Mouse (Mus musculus): ENCODE results near the gene Mettl16. TPM values are rescaled to one million over a fixed set of nuclear protein-coding genes. Genes with fewer than 3 reads are reported as not detected.

Gene Mettl16
- polyA plus RNA-seq, 1 experiment from 2014 or later, result 54.2 TPM

GRCm38 (mm10) chr11:74866640-74867039 lies 96.0 kb downstream of the Mettl16 start:
- Histone ChIP-seq H3K27me3 (no peaks in the 10 kb centered on the region), H3K4me2 (no peak overlapping the region), H3K27ac (no peak overlapping the region), H3K4me1 (peaks cover 11% of the 10 kb centered on the region), H3K9ac (no peak overlapping the region), H3K36me3 (ENCODE audit: poor library complexity, severe bottlenecking) (peaks cover 36% of the 10 kb centered on the region), H3K4me3 (no peak overlapping the region), H3K9me3 (replicated peaks) (no peaks in the 10 kb centered on the region)
- ATAC-seq, result no peak
- WGBS, result 82% methylated on average over 4 of the region's 4 CpGs

- Histone ChIP-seq H3K4me2 (no peak overlapping the region), H3K27ac (no peak overlapping the region), H3K9me3 (replicated peaks) (no peaks in the 10 kb centered on the region), H3K4me1 (peaks cover 13% of the 10 kb centered on the region), H3K27me3 (no peaks in the 10 kb centered on the region), H3K9ac (no peak overlapping the region), H3K36me3 (ENCODE audit: poor library complexity, severe bottlenecking) (peaks cover 33% of the 10 kb centered on the region), H3K4me3 (no peak overlapping the region)
- 91% methylated on average over 2 of the region's 2 CpGs for WGBS
- ATAC-seq, result no peak
These were observed 96.6 kb downstream of the Mettl16 start for GRCm38 (mm10) chr11:74867181-74867580.

GRCm38 (mm10) chr11:74868046-74868760 lies 97.6 kb downstream of the Mettl16 start:
- H3K27ac ChIP-seq, result no peak overlapping the region
- no peaks in the 10 kb centered on the region for H3K9me3 ChIP-seq (replicated peaks)
- no peaks in the 10 kb centered on the region for H3K27me3 ChIP-seq
- peaks cover 13% of the 10 kb centered on the region for H3K4me1 ChIP-seq
- WGBS, result 91% methylated on average over 13 of the region's 13 CpGs
- peaks cover 33% of the 10 kb centered on the region for H3K36me3 ChIP-seq (ENCODE audit: poor library complexity, severe bottlenecking)
- no peak overlapping the region for H3K4me3 ChIP-seq
- no peak overlapping the region for H3K4me2 ChIP-seq
- H3K9ac ChIP-seq, result no peak overlapping the region
- ATAC-seq, result no peak

DNA sequence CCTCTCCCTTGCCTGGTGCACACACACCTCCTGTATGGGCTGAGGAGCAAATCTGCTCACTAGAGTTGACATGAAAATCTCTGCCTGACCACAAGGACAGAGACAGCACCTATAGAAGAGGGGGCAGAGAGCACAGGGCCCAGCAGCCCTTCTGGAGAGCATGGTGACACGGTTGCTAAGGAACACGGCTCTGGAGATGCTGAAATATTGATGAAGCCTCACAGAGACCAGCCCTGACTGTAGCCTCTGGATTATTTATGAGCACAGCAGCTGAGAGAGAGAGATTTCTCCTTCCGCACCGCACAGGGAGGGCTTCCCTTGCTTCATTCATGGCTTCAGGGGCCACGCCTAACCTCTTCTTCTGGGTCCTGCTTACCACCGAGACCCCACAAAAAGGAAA lies 99.0 kb downstream of the Mettl16 start:
- WGBS, result 90% methylated on average over 6 of the region's 6 CpGs
- no peak for ATAC-seq

GRCm38 (mm10) chr11:74870544-74870943 lies 99.9 kb downstream of the Mettl16 start:
- no peaks in the 10 kb centered on the region for H3K9me3 ChIP-seq (replicated peaks)
- no peak overlapping the region for H3K9ac ChIP-seq
- H3K4me3 ChIP-seq, result no peak overlapping the region
- peaks cover 17% of the 10 kb centered on the region for H3K4me1 ChIP-seq
- peak overlapping the region; percentile 32; the same call in 1 of the 2 replicates for H3K27ac ChIP-seq
- 0 out of 2 replicates have a peak overlapping the region, but pooled peaks have one; percentile 40 for H3K4me2 ChIP-seq
- 75% methylated on average over 4 of the region's 4 CpGs for WGBS
- ATAC-seq, result no peak
- peaks cover 23% of the 10 kb centered on the region for H3K36me3 ChIP-seq (ENCODE audit: poor library complexity, severe bottlenecking)
- no peaks in the 10 kb centered on the region for H3K27me3 ChIP-seq

More for the DNA sequence above, 99.0 kb downstream of the Mettl16 start:
- H3K9ac ChIP-seq, result no peak overlapping the region
- no peaks in the 10 kb centered on the region for H3K9me3 ChIP-seq (replicated peaks)
- H3K4me2 ChIP-seq, result no peak overlapping the region
- peaks cover 32% of the 10 kb centered on the region for H3K36me3 ChIP-seq (ENCODE audit: poor library complexity, severe bottlenecking)
- no peak overlapping the region for H3K4me3 ChIP-seq
- peaks cover 14% of the 10 kb centered on the region for H3K4me1 ChIP-seq
- no peak overlapping the region for H3K27ac ChIP-seq
- no peaks in the 10 kb centered on the region for H3K27me3 ChIP-seq

DNA sequence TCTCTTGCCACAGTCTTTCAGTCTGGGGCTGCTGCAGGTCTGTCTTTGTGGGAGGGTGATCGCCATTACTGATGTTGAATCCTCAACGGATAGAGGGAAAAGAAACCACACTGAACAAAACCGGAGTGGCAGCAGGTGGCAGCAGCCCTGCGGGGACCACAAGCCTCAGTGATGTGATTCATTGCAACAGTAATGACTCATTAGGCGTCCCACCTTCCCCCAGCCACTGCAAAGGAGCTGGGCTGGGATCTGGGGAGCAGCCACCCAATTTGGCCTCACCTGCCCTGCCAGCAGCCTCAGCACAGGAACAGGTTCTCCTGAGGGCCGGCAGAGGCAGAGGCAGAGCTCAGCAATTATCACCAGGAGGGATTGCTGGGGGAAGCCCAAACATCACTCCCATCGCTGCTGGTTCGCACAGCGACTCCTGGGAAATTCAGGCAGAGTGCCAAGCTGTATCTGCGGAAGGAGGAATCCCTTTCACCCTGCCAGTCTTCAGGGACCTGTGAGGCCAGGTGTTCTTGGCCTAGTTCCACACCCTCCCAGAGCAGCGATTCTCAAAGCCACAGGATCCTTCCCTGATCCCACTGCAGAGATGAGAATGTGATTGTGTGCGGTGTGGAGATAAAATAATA lies 100.5 kb downstream of the Mettl16 start:
- peaks cover 19% of the 10 kb centered on the region for H3K4me1 ChIP-seq
- peak overlapping the region; percentile 40 for H3K4me2 ChIP-seq
- H3K27me3 ChIP-seq, result no peaks in the 10 kb centered on the region
- no peaks in the 10 kb centered on the region for H3K9me3 ChIP-seq (replicated peaks)
- peak; percentile 21; the same call in 1 of the 2 replicates for ATAC-seq
- no peak overlapping the region for H3K4me3 ChIP-seq
- peaks cover 23% of the 10 kb centered on the region for H3K36me3 ChIP-seq (ENCODE audit: poor library complexity, severe bottlenecking)
- WGBS, result 17% methylated on average over 12 of the region's 12 CpGs
- H3K9ac ChIP-seq, result peak overlapping the region; percentile 34; the same call in 1 of the 2 replicates
- peak overlapping the region; percentile 32 for H3K27ac ChIP-seq

DNA sequence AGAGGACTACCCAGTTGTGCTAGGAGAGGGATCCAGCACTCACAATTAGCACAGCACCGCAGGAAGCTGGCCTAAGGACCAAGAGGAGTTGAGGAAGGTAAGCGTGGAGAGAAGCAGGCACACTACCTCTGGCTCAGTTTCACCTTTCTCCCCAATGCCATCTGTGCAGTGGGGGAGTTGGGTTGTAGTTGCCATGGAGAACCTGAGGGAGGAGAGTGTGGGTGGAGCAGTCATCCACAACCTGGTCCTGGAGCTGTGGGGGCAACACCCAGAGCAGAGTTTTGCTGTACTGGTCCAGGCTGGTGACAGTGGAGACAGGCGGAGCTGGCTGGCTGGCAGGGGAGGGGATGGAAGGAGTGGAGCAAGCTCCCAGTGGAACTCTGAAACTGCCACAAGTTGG lies 104.0 kb downstream of the Mettl16 start:
- Histone ChIP-seq H3K27me3 (no peaks in the 10 kb centered on the region), H3K4me3 (no peak overlapping the region), H3K4me2 (no peak overlapping the region), H3K9me3 (replicated peaks) (no peaks in the 10 kb centered on the region), H3K36me3 (ENCODE audit: poor library complexity, severe bottlenecking) (no peaks in the 10 kb centered on the region), H3K27ac (no peak overlapping the region), H3K9ac (no peak overlapping the region), H3K4me1 (peaks cover 38% of the 10 kb centered on the region)
- no peak for ATAC-seq
- WGBS, result 65% methylated on average over 3 of the region's 3 CpGs

GRCm38 (mm10) chr11:74876801-74877200 lies 106.2 kb downstream of the Mettl16 start:
- 2% methylated on average over 9 of the region's 9 CpGs for WGBS
- H3K36me3 ChIP-seq (ENCODE audit: poor library complexity, severe bottlenecking), result no peaks in the 10 kb centered on the region
- peak overlapping the region; percentile 18 for H3K9ac ChIP-seq
- H3K4me1 ChIP-seq, result peaks cover 31% of the 10 kb centered on the region
- no peaks in the 10 kb centered on the region for H3K27me3 ChIP-seq
- H3K9me3 ChIP-seq (replicated peaks), result no peaks in the 10 kb centered on the region
- peak overlapping the region; percentile 54 for H3K4me2 ChIP-seq
- H3K27ac ChIP-seq, result peak overlapping the region; percentile 85
- H3K4me3 ChIP-seq, result peak overlapping the region; percentile 14
- ATAC-seq, result peak; percentile 97

Small RNA genes lying within 50 kb of the gene (microRNA-seq; reads per million reads assigned to microRNA genes)
- gene Mir6926, result not detected

Other genes with a start within 250 kb of the Mettl16 start
- 4.0 and 6.2 TPM in 2 replicates for gene Rap1gap2, start 159.9 kb upstream of the Mettl16 start, polyA plus RNA-seq (2015; fragmentation: Nextera tagmentation; extraction: Ambion mirVana)
- gene Ccdc92b, start 151.2 kb upstream of the Mettl16 start, polyA plus RNA-seq (2015; fragmentation: Nextera tagmentation; extraction: Ambion mirVana), result 1.1 TPM in 2 replicates
- 9.3 and 11.8 TPM in 2 replicates for gene Cluh, start 121.3 kb upstream of the Mettl16 start, polyA plus RNA-seq (2015; fragmentation: Nextera tagmentation; extraction: Ambion mirVana)
- 59.0 and 64.5 TPM in 2 replicates for gene Pafah1b1, start 46.2 kb upstream of the Mettl16 start, polyA plus RNA-seq (2015; fragmentation: Nextera tagmentation; extraction: Ambion mirVana)
- 6.8 and 8.1 TPM in 2 replicates for gene Mnt, start 60.1 kb downstream of the Mettl16 start, polyA plus RNA-seq (2015; fragmentation: Nextera tagmentation; extraction: Ambion mirVana)
- gene Sgsm2, start 126.2 kb downstream of the Mettl16 start, polyA plus RNA-seq (2015; fragmentation: Nextera tagmentation; extraction: Ambion mirVana), result 9.7 and 10.5 TPM in 2 replicates
- gene Tsr1, start 127.2 kb downstream of the Mettl16 start, polyA plus RNA-seq (2015; fragmentation: Nextera tagmentation; extraction: Ambion mirVana), result 33.3 and 39.1 TPM in 2 replicates
- 18.3 and 20.0 TPM in 2 replicates for gene Smg6, start 155.0 kb downstream of the Mettl16 start, polyA plus RNA-seq (2015; fragmentation: Nextera tagmentation; extraction: Ambion mirVana)
- gene Srr, start 155.1 kb downstream of the Mettl16 start, polyA plus RNA-seq (2015; fragmentation: Nextera tagmentation; extraction: Ambion mirVana), result 30.5 and 35.7 TPM in 2 replicates